In the genomic region with DNA sequence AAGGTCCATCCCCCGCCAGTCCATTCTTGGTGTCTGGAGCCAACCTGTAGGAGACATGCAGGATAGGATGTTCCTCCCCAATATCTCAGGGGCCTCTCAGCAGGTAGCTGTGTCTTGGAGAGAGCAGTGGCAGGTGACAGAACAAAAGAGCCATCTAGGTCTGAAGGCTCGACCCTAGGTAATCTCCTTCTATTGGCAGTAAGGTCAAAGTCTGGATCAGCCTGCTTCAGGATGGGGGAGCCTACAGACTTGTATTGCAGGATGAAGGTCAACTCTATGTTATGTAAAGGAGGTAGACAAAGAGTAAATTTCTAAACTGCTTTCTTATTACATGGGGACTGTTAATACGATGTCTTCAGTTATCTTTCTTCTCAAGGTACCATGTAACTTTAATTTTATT, we compare ENCODE assay signal across 25 mouse cellular contexts. TPM values are rescaled to one million over a fixed set of nuclear protein-coding genes. Genes with fewer than 3 reads are reported as not detected.
"Had no signal": no experiment of that assay in that cellular context is flagged by ENCODE, and none has a peak within 500 bp of the region (broad histone marks: within the 10 kb centered on the region; RNA-seq: fewer than 3 reads in every experiment).

No protein-coding gene starts in this region.

- H3K27ac ChIP-seq: neural tube, embryonic 13.5 days; neural tube, embryonic 15.5 days; stomach, embryonic 15.5 days; stomach, postnatal 0 days had no signal

- H3K4me1 ChIP-seq: neural tube, embryonic 13.5 days; neural tube, embryonic 15.5 days; stomach, embryonic 15.5 days had no signal

- H3K27me3 ChIP-seq: neural tube, embryonic 13.5 days; neural tube, embryonic 15.5 days; stomach, embryonic 15.5 days had no signal

- H3K9ac ChIP-seq: neural tube, embryonic 13.5 days; neural tube, embryonic 15.5 days; stomach, embryonic 15.5 days had no signal

- H3K36me3 ChIP-seq: neural tube, embryonic 13.5 days; neural tube, embryonic 15.5 days; stomach, embryonic 15.5 days had no signal

- H3K4me3 ChIP-seq: neural tube, embryonic 13.5 days; neural tube, embryonic 15.5 days; stomach, embryonic 15.5 days had no signal

- DNase-seq: retina, postnatal 1 day; right cerebral cortex, adult 18-20 months; right cerebral cortex, postnatal 14 days; right cerebral cortex, postnatal 25 days; right cerebral cortex, postnatal 4 days; spleen, adult 18-20 months; thymus, adult 18-20 months; thymus, adult 2 months; thymus, postnatal 14 days; thymus, postnatal 25 days; thymus, postnatal 36 days; thymus, postnatal 4 days had no signal

- H3K9me3 ChIP-seq: neural tube, embryonic 15.5 days; stomach, embryonic 15.5 days had no signal

- H3K4me2 ChIP-seq: neural tube, embryonic 13.5 days; neural tube, embryonic 15.5 days; stomach, embryonic 15.5 days had no signal

RNA-seq across cellular contexts. Expression of gene Defb8, which starts 21.6 kb away (rescaled TPM):
- total RNA-seq: neutrophil, adult 5-6 weeks had no signal
- polyA plus RNA-seq: neural tube, embryonic 13.5 days; neural tube, embryonic 14.5 days; neural tube, embryonic 15.5 days; small intestine, adult 2 months; spleen, adult 2 months; stomach, embryonic 14.5 days; stomach, embryonic 15.5 days; stomach, embryonic 16.5 days; stomach, postnatal 0 days; testis, adult 2 months; thymus, adult 2 months; thymus, postnatal 0 days; urinary bladder, adult 2 months had no signal

RNA-seq across cellular contexts. Expression of gene Defb7, which starts 25.9 kb away (rescaled TPM):
- total RNA-seq: neutrophil, adult 5-6 weeks had no signal
- polyA plus RNA-seq: neural tube, embryonic 13.5 days; neural tube, embryonic 14.5 days; neural tube, embryonic 15.5 days; small intestine, adult 2 months; spleen, adult 2 months; stomach, embryonic 14.5 days; stomach, embryonic 15.5 days; stomach, embryonic 16.5 days; stomach, postnatal 0 days; testis, adult 2 months; thymus, adult 2 months; thymus, postnatal 0 days; urinary bladder, adult 2 months had no signal
